Comparison of ENCODE assay signal across 21 mouse cellular contexts in genomic region chr2:74884357-74884756, GRCm38 (mm10). TPM values are rescaled to one million over a fixed set of nuclear protein-coding genes. Genes with fewer than 3 reads are reported as not detected.
DNase-seq lines count a peak whose midpoint lies in the region; ATAC-seq lines count a peak whose summit lies in the region.
"Had no signal": no experiment of that assay in that cellular context is flagged by ENCODE, and none has a peak within 500 bp of the region (broad histone marks: within the 10 kb centered on the region; RNA-seq: fewer than 3 reads in every experiment).

No protein-coding gene starts in this region.

- DNase-seq in hindbrain, embryonic 11.5 days (ENCODE audit: low spot score): no peak
- DNase-seq in neural tube, embryonic 11.5 days (ENCODE audit: low spot score): no peak
- no peak for DNase-seq in neural tube, embryonic 10.5 days (ENCODE audit: extremely low spot score, low spot score)
- DNase-seq in spleen, postnatal 4 days (ENCODE audit: low spot score in 2 of 2): no peak
- DNase-seq in gastrocnemius, postnatal 14 days: no peak
- no peak for DNase-seq in spleen, postnatal 10 days (ENCODE audit: low spot score in 2 of 2)
- DNase-seq: B cell, adult 2 months; cerebellum, adult 9-10 months; gastrocnemius, postnatal 10 days; heart, adult 18-20 months; kidney, adult 9 months; kidney, postnatal 36 days; liver, postnatal 0 days; lung, postnatal 14 days; right cerebral cortex, postnatal 25 days had no signal

- no peaks in the 10 kb centered on the region for H3K36me3 ChIP-seq in hindbrain, embryonic 13.5 days
- no peaks in the 10 kb centered on the region for H3K36me3 ChIP-seq in hindbrain, embryonic 11.5 days (ENCODE audit: control insufficient read depth, insufficient read depth, low read length)
- no peaks in the 10 kb centered on the region for H3K36me3 ChIP-seq in neural tube, embryonic 11.5 days (ENCODE audit: control insufficient read depth, insufficient read depth, low read length)
- H3K36me3 ChIP-seq in hindbrain, embryonic 16.5 days (ENCODE audit: control insufficient read depth, insufficient read depth, low read length): no peaks in the 10 kb centered on the region; the same call in 1 of the 2 replicates
- H3K36me3 ChIP-seq: embryonic facial prominence, embryonic 10.5 days; limb, embryonic 10.5 days had no signal

- no peaks in the 10 kb centered on the region for H3K27me3 ChIP-seq in hindbrain, embryonic 13.5 days
- no peaks in the 10 kb centered on the region for H3K27me3 ChIP-seq in hindbrain, embryonic 11.5 days (ENCODE audit: control insufficient read depth, insufficient read depth, low read length)
- no peaks in the 10 kb centered on the region for H3K27me3 ChIP-seq in neural tube, embryonic 11.5 days (ENCODE audit: control insufficient read depth, insufficient read depth, low read length)
- H3K27me3 ChIP-seq in hindbrain, embryonic 16.5 days (replicated peaks; ENCODE audit: control insufficient read depth, insufficient read depth, low read length): no peaks in the 10 kb centered on the region
- H3K27me3 ChIP-seq: heart, embryonic 13.5 days; megakaryocyte, embryonic 14.5 days had no signal

- 70% methylated on average over 9 of the region's 9 CpGs for WGBS in hindbrain, embryonic 13.5 days
- WGBS in hindbrain, embryonic 11.5 days: 89% methylated on average over 9 of the region's 9 CpGs
- 82% methylated on average over 9 of the region's 9 CpGs for WGBS in neural tube, embryonic 11.5 days
- 64% methylated on average over 9 of the region's 9 CpGs for WGBS in hindbrain, embryonic 16.5 days

- H3K4me3 ChIP-seq in hindbrain, embryonic 13.5 days: no peak overlapping the region
- no peak overlapping the region for H3K4me3 ChIP-seq in hindbrain, embryonic 11.5 days (ENCODE audit: low read depth, low read length)
- no peak overlapping the region for H3K4me3 ChIP-seq in neural tube, embryonic 11.5 days (ENCODE audit: low read depth, low read length)
- no peak overlapping the region for H3K4me3 ChIP-seq in hindbrain, embryonic 16.5 days (ENCODE audit: low read length)
- H3K4me3 ChIP-seq: embryonic facial prominence, embryonic 10.5 days; heart, embryonic 13.5 days; limb, embryonic 10.5 days; megakaryocyte, embryonic 14.5 days had no signal

- ATAC-seq in hindbrain, embryonic 13.5 days (ENCODE audit: low FRiP score): peak; percentile 85
- ATAC-seq in hindbrain, embryonic 11.5 days (ENCODE audit: low FRiP score): no peak; the same call in 1 of the 2 replicates
- no peak for ATAC-seq in neural tube, embryonic 11.5 days (ENCODE audit: insufficient read depth, low FRiP score, low TSS enrichment)
- peak; percentile 84 for ATAC-seq in hindbrain, embryonic 16.5 days
- ATAC-seq: liver, postnatal 0 days had no signal

- no peak overlapping the region for H3K9ac ChIP-seq in hindbrain, embryonic 13.5 days
- H3K9ac ChIP-seq in hindbrain, embryonic 11.5 days (ENCODE audit: low read depth, low read length): no peak overlapping the region
- H3K9ac ChIP-seq in neural tube, embryonic 11.5 days (ENCODE audit: low read length): no peak overlapping the region
- H3K9ac ChIP-seq in hindbrain, embryonic 16.5 days (ENCODE audit: low read depth, low read length): no peak overlapping the region
- H3K9ac ChIP-seq: heart, embryonic 13.5 days; liver, postnatal 0 days had no signal

- no peak overlapping the region for H3K4me2 ChIP-seq in hindbrain, embryonic 13.5 days
- no peak overlapping the region for H3K4me2 ChIP-seq in hindbrain, embryonic 11.5 days (replicated peaks; ENCODE audit: low read depth, low read length)
- no peak overlapping the region for H3K4me2 ChIP-seq in neural tube, embryonic 11.5 days (ENCODE audit: low read depth)
- H3K4me2 ChIP-seq in hindbrain, embryonic 16.5 days (ENCODE audit: low read length): no peak overlapping the region
- H3K4me2 ChIP-seq: heart, embryonic 13.5 days had no signal

- no peaks in the 10 kb centered on the region for H3K9me3 ChIP-seq in hindbrain, embryonic 13.5 days
- no peaks in the 10 kb centered on the region for H3K9me3 ChIP-seq in hindbrain, embryonic 11.5 days (ENCODE audit: control insufficient read depth, low read length)
- no peaks in the 10 kb centered on the region for H3K9me3 ChIP-seq in neural tube, embryonic 11.5 days (ENCODE audit: control insufficient read depth, low read length)
- no peaks in the 10 kb centered on the region for H3K9me3 ChIP-seq in hindbrain, embryonic 16.5 days (ENCODE audit: control insufficient read depth, low read length)
- H3K9me3 ChIP-seq: embryonic facial prominence, embryonic 10.5 days; heart, embryonic 13.5 days; limb, embryonic 10.5 days; megakaryocyte, embryonic 14.5 days had no signal

- H3K4me1 ChIP-seq in hindbrain, embryonic 13.5 days (replicated peaks): peaks cover 14% of the 10 kb centered on the region; the same call in 1 of the 2 replicates
- no peaks in the 10 kb centered on the region for H3K4me1 ChIP-seq in hindbrain, embryonic 11.5 days (replicated peaks; ENCODE audit: control insufficient read depth, insufficient read depth, low read length)
- H3K4me1 ChIP-seq in neural tube, embryonic 11.5 days (ENCODE audit: control insufficient read depth, insufficient read depth, low read length): no peaks in the 10 kb centered on the region
- H3K4me1 ChIP-seq in hindbrain, embryonic 16.5 days (ENCODE audit: control insufficient read depth, insufficient read depth, low read depth, low read length): no peaks in the 10 kb centered on the region
- H3K4me1 ChIP-seq: embryonic facial prominence, embryonic 10.5 days; heart, embryonic 13.5 days had no signal

- intact Hi-C loops in gastrocnemius, postnatal 14 days (cut with DNase I; ENCODE audit: low total_unique reads): no loop called here

- H3K27ac ChIP-seq in hindbrain, embryonic 13.5 days: peak overlapping the region; percentile 74
- H3K27ac ChIP-seq in hindbrain, embryonic 11.5 days (ENCODE audit: low read depth, low read length): no peak overlapping the region
- 0 out of 2 replicates have a peak overlapping the region, but pooled peaks have one; percentile 20 for H3K27ac ChIP-seq in neural tube, embryonic 11.5 days (ENCODE audit: low read depth, low read length)
- H3K27ac ChIP-seq in hindbrain, embryonic 16.5 days (ENCODE audit: low read depth, low read length): peak overlapping the region; percentile 4
- H3K27ac ChIP-seq: embryonic facial prominence, embryonic 10.5 days; heart, embryonic 13.5 days; limb, embryonic 10.5 days had no signal

RNA-seq across cellular contexts. Expression of gene Mtx2, which starts 58.8 kb away (rescaled TPM):
- 151 and 158 TPM in 2 replicates for polyA plus RNA-seq in hindbrain, embryonic 13.5 days (2015; fragmentation: Nextera tagmentation; extraction: Ambion mirVana)
- 149 and 154 TPM in 2 replicates for polyA plus RNA-seq in hindbrain, embryonic 11.5 days (2014; fragmentation: Nextera tagmentation; extraction: Ambion mirVana)
- polyA plus RNA-seq in neural tube, embryonic 11.5 days (2014; fragmentation: Nextera tagmentation; extraction: Ambion mirVana): 163 and 168 TPM in 2 replicates
- polyA plus RNA-seq in hindbrain, embryonic 16.5 days (2015; fragmentation: Nextera tagmentation; extraction: Ambion mirVana): 156 and 171 TPM in 2 replicates
- 10 to 100 TPM; 37.2 to 38.9 TPM for total RNA-seq in gastrocnemius, postnatal 14 days (2021)

Comparison
In these comparisons a context has a peak if more than half of its experiments do, and no peak if none do; other contexts are left out.
1. ATAC-seq: peak in hindbrain, embryonic 13.5 days (single experiment) and hindbrain, embryonic 16.5 days (single experiment); none in hindbrain, embryonic 11.5 days (single experiment) and neural tube, embryonic 11.5 days (single experiment).